Mouse (Mus musculus) brain, embryonic 14.5 days (tissue): ENCODE results near the gene 3110009E18Rik.

ENCODE experiments used
- CTCF ChIP-seq: fragments of 200-500 bp; IDR thresholded peaks from 2 replicates; pipeline ENCODE4 v1.5.1; 2012; ENCODE audit warnings: inconsistent platforms, mild to moderate bottlenecking, moderate library complexity, borderline replicate concordance; ENCODE audit not compliant: insufficient read depth, insufficient read length; ENCODE audit errors: extremely low read depth
- POLR2A ChIP-seq: fragments of 200-500 bp; IDR thresholded peaks from 2 replicates; pipeline ENCODE4 v1.6.1; 2012; ENCODE audit warnings: mild to moderate bottlenecking, inconsistent platforms, borderline replicate concordance; ENCODE audit not compliant: poor library complexity, insufficient read depth, insufficient read length, severe bottlenecking; ENCODE audit errors: extremely low read depth

- TF ChIP-seq CTCF (no peak), POLR2A (no peak)
Observed at GRCm38 (mm10) chr1:120236424-120236823, 115.4 kb downstream of the 3110009E18Rik start.
